Mouse (Mus musculus) frontal cortex, adult 2 months (tissue): Measurements from ENCODE around the gene Tob2. TPM values are rescaled to one million over a fixed set of nuclear protein-coding genes. Genes with fewer than 3 reads are reported as not detected.
A peak's percentile ranks its signal among the peaks of the same experiment; 100 is the strongest.

Experiments
- DNase-seq, 2 experiments: peaks; one replicate each; pipeline ENCODE4 v3.0.0; 2022; ENCODE audit warnings: low spot score in 1 of 2; ENCODE audit errors: extremely low spot score in 1 of 2
- polyA plus RNA-seq: library from polyadenylated mRNA; depleted of rRNA; stranded (reverse); fragments of >200 nt; gene quantifications from 2 replicates; pipeline ENCODE4 v1.2.3, GENCODE M21; 2012

Gene Tob2
- polyA plus RNA-seq, 1 experiment, result 22.6 TPM

DNA sequence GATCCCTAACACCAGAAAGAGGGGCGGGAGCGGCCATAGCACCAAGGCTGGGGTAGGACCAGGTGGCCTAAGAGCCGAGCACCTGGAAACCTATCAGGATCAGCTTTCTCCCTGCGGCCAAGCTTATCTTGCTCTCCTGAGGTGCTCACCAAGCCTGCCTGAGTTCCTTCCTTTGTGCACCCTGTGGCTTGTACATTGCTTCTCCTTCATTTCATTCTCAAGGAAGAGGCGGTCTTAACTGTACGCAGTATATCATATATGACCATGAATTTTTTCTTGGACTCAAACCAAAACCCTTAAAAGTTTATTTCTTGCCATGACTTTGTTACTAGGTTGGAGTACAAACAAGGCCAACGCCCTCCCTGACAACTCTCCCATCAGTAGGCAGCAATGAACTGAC, 5.6 kb upstream of the Tob2 start:
- DNase-seq, result no peak

DNA sequence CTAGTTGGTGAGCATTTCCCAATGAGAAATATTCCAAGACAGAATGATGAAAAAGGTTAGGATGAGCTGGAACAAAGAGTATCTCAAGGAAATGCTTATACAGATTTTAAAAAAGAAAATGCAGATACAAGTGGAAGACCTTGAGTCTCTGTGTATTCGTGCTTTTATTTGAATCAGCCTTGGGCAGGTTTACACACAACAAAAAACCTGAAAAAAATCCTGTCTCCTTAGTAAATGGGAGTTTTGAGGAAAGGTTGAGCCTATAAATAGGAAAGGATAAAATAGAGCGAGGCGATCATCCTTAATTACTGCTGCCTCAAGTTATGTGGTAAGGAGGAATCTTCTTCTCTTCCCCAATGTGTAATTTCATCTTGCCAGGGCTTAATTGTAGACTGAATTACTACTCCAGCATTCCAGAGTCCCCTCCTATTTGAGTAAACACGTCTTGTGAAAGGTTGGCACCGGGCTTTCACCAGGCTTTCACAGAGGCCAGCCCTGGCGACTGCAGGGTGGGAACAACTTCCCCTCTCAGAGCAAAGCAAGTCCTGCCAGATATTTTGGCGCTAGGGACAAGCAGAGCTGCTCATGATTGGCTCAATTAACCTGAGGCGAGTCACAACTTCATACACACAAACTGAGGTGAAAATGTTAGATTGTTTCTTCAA, 2.0 kb upstream of the Tob2 start:
- DNase-seq, result peak in 1 of 2 experiments; percentile 41

DNA sequence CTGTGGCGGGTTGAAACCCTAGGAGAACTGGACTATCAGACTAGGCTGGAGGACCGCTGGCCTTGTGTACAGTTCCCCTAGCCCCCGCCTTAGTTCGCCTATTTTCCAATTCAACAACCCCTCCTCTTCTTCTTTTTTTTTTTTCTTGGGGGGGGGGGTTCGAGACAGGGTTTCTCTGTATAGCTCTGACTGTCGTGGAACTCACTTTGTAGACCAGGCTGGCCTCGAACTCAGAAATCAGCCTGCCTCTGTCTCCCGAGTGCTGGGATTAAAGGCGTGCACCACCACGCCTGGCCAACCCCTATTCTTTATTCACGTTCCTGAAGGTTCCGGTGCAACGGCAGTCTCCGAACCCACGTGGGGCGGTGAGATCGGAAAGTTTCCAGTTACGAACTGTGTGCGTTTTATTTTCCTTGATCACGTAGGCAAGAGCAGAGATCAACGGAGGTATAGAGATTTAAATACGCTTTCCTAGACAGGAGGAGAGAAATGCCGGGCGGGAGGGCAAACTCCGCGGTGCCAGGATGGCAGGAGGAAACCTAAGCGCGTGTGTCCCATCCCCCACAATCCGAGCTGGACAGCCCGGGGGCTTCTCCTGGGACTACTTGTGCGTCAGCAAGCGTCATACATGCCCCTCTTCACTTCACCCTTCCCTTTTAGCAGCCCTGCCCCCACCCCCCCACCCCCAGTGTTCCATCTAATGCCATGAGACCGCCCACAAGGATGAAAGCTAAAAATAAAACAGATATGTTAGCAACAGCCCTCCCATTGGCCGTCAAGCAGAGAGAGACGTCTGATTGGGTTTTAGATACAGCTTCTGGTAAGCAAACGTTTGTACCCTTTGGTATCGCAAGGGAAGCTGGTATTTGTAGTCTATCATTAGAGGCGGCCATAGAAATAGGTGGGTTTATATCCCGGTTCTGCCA, 997 bp upstream of the Tob2 start:
- peak; percentile 94 to 96 for DNase-seq

DNA sequence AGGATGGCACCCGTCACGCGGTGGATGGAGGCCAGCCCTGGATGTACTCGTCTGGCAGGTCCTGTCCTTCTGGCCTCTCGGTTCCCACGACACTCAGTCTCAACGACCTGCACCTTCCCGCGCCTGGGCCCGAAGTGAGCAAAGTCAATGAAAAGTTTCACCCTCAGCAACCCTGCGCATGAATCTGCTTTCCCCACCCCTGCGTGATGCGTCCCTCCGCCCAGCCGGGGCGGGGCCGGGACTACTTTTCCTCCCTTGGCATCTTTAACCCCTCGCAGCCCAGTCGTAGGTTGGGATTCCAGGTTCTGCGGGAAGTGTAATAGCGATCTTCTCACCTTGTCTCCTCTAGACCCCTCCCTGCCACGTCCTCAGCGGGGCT, 469 bp downstream of the Tob2 start:
- DNase-seq, result peak; percentile 83 to 96

DNA sequence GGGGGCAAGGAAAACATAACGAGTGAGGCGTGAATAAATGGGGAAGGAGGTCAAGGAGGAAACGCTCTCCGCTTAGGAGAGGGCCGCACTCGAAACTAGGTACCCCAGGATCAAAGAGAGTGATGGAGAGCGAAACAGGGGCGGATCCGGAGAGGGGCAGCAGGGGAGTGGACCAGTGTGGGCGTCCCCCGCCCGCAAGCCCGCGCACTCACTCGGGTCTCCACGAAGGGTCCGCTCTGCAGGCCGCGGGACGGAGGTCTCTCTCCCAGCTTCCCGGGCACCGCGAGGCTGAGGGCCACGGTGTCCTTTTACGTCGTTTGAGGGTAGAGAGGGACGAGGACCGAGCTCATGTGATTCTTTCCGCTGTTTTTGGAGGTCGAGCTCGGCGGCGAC, 876 bp downstream of the Tob2 start:
- no peak for DNase-seq

DNA sequence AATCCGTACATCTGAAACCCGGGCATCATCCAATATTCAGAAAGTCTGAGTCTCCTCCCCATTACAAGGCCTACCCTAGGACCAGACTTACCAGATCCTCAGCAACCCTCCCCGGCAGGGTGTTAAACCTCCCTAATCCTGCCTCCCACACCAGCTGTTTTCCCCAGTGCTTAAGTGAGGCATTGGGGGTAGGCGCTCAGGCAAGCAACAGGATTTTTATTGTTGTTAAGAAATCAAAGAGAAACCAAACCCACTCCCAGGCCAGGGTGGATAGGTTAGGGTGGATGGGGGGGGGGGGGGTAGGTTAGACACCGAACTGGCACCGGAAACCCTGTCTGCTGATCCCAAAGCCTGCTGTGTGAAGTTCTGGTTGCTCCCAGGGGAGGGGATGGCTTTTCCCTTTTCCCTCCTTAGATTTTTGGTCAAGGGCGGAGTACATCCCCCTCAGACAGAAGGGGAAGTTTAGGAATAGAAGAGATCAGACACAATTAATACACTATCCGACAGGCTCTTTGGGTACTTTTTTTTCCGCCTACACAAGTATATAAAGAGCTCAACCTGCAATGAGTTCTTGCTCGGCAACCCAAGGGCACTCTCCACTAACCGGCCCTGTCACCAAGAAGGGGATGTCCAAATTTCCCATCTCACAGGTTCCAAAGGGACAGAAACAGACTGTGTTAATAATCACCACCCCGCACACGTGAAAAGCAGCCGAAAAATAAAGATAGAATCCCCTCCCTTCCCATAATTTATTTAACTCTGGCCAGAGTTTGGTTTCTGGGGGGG, 1.5 kb downstream of the Tob2 start:
- peak in 1 of 2 experiments; percentile 42 for DNase-seq

DNA sequence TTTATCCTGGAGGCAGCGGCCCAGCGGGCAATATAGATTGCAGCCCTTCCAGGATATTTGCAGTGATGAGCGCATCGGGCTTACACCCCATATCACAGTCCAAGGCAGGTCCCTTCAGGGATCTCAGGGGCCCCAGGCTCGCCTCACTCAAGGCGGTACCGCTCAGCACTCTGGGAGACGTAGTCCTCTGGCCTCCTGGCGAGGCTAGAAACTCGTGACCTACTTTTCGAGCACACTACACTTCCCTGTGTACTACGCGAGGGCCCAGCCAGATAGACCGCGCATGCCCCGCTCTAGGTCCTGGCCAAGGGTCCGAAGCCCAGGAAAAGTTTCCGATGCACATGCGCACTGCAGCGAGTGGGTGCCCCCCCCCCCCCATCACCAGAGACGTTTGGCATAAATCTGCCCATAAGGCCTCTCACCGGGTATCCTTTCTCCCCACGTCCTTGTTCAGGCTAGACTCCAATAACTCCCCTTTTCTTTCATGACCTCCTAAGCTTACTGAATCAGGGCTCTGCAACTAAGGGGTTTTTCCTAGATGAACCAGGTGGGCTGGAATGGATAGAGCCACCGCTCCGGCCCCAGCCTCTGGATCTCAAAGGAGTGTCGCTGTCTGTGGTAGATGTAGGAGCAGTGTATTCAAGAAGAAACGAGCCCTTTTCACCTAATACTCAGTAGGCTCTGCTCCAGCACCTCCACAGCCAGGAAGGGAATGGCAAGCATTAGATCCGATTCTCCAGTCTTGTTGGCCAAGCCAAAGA, 2.4 kb downstream of the Tob2 start:
- peak; percentile 87 to 90 for DNase-seq

DNA sequence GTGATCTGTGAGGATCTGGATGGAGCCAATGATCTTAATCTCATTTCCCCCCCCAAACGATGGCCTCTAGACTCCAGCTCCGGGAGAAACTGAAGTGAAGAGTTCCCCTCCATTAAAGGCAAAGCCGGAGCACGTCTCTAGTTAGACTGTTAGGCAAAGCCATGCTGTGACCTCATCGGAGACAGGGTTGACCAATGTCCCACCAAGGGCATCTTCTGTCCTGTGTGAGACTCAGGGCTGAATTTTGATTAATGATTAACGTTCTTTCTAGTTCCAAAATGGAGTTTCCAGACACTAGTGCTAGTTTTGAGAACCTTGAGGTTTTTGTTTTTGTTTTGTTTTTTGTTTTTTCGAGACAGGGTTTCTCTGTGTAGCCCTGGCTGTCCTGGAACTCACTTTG, 5.5 kb downstream of the Tob2 start:
- no peak for DNase-seq

DNA sequence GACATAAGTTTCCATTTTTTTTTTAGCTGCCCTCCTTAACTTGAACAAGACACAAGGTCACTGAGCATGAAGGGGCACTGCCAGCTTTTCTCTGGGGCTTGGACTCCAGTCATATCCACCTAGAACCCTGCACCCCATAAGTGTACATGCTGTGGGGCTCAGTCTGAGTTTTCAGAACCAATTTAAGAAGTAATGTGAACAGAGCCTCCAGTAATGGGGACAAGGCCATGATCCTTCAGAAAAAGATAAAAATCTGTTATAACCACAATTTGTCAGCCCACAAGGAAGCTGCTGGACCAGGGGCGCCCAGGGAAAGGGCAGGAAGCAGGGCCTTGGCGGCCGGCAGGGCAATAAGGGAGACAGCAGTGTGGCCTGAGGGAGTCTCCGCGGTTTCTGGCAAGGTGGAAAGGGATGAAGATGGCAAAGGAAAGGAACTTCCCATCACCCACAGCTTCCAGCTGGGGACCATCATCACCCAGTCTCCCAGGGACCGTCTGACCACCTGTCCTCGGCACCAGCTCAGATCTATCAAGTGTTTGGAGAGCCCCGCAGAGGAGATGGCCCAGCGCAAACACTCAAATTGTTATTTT, 6.1 kb downstream of the Tob2 start:
- DNase-seq, result no peak

DNA sequence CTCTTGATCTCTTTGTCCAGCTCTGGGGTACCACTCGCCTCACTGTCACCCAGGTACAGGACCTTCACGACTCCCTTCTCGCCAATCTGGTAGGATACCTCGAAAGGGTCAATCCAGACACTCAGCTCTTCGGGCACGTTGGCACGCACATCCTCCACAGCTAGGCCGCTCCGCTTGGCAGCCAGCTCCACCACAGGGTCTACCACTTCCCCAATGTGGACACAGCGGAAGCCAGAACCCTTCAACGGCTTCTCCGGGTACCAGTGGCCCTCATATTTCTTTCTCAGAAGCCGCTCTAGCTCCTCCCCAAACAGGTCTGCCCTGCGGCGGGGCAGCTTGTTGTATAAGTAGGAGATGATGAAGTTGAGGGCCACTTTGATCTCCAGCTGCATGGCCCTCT, 7.2 kb downstream of the Tob2 start:
- DNase-seq, result no peak

DNA sequence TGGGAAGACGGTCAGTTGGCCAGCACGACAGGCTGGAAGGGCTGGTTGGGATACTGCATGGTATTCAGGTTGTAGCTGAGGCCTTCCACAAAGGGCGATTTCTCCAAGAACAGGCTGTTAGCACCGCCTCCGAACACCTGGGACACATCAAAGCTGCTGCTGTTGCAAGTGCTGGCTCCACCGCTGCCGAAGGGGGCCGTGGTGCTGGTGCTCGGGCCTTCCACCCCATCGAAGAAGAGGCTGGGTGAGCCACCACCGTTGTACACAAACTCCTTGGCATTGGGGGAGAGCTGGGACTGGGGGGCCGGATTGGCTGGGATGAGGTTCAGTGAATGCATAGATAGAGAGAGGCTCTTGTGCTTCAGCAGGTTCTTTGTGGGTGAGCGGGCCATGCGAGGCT, 7.9 kb downstream of the Tob2 start:
- DNase-seq, result no peak

DNA sequence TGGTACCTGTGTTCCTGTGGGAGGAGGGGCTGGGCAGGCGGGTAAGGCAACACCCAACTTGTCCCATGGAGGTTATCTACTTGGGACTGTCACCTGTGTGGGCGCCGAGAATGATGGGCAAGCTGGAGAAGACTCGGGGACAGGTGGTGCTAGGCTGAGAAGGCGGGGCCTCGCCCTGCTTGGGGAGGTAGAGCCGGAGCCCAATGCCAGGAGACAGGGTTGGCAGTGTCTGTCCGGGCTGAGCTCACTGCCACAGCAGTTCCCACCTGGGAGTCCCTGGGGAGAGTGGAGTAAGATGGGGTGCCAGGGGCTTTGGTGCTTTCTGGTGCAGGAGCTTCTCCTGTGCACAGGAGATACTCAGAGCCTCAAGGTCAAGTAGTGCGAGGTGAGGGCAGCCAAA, 9.5 kb downstream of the Tob2 start:
- no peak for DNase-seq

DNA sequence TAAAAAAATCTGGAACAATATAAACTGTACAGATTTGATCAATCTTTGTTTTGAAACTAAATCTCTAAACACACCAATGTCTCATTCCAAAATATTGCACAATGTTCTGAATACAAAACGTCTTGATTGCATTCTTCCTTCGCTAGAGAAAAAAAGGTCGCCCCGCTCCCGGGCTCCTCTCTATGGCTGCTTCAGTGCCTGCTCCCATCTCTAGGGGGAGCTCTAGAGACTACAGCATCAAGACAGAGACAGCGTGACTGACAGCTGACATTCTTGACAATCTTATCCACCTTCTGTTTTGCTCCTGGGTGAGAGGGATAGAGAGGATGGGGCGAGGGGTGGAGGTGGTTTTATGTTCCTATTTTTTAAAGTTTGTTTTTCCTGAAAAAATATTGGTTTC, 10.3 kb downstream of the Tob2 start:
- DNase-seq, result peak in 1 of 2 experiments; percentile 72

DNA sequence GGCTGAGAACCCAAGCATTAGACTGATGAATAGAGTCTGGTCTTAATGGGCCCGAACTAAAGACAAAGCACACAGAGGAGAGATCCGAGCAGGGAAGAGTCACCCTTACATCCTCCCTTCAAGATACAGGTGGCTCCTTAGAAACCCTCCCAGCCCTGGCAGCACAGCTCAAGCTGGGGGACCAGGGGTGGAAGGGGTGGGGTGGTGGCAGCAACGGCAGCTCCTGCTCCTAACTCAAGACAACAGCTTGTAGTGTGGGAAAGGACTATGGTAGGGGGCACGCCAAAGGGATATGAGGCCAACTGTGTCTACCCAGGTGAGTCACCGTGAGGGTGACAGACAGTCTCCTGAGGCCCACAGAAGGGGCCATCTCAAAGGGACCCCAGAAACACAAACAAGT, 10.7 kb downstream of the Tob2 start:
- DNase-seq, result no peak

DNA sequence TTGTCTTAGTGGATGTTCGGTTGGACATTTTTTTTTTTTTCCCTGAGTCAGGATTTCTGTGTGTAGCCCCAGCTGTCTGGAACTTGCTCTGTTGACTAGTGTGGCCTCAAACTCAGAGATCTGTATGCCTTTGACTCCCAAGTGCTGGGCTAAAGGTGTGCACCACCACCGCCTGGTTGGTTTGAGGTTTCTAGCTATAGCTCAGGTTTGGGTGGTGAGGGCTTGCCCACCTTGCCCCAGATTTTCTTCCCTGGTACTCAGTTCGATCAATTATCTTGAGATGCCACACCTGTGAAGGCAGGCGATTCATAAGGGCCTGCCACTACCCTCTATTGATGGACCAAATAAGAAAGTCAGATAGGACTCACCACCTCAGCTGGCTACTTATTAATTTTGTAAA, 11.4 kb downstream of the Tob2 start:
- DNase-seq, result no peak

DNA sequence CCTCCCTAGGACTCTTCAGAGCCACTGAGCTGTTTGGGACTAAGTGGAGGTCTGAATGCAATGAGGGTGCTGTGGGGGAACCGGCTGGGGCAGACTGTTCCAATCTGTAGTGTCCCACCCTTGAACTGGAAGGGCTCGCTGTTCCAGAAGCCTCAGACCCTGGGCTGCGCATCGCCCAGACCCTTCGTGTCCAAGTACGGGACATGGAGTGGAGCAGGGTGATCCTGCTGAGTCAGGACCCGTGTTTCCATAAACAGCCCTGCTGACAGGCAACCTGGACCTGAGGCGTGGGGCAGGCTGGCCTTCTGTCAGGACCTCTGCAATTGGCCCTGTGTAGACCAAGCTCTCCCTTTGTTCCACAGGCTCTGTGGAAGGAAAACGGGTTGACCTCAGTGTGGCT, 11.8 kb downstream of the Tob2 start:
- DNase-seq, result no peak

DNA sequence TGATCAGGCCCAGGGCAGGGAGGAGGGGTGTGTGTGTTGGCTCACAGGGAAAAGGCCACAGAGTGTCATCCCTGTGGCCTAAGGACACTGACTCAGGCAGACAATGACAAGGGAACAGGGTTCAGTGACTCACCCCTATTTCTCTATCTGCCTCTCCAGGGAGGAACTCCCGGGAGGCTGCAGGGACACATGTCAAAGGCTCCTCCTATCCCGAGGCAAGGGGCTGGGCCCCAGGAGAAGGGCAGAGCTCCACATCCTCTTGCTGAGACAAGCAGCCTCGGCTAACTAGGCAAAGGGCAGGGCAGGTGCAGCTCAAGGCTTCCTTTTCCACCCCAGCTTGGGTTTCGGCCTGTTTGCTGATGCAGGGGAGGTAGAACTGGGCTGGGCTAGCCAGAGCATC, 12.9 kb downstream of the Tob2 start:
- no peak for DNase-seq

DNA sequence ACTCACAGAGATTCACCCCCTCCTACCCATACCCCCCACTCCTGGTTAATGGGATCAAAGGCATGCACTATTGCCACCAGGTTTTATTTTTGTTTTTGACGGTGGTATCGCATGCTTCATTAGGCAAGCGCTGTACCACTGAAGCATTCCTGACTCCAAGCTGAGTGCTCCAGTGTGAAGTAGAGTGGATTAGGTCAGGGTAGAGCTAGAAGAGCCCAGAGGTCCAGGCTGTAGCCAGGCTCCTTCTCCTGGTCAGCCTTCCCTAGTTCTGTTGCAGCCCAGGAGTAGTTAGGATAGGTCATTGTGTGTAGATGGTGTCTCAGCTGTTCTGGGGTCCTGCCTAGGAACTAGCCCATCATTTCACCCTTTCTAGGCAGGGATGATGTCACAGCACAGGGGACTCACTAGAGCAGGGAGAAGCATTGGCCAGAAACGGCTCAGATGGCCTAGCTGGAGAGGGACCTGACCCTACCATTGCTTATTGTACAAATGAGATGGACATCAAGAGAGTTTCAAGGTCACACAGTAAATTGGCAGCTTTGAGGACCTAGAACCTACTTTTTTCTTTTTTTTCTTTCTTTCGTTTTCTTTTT, 13.5 kb downstream of the Tob2 start:
- DNase-seq, result no peak

DNA sequence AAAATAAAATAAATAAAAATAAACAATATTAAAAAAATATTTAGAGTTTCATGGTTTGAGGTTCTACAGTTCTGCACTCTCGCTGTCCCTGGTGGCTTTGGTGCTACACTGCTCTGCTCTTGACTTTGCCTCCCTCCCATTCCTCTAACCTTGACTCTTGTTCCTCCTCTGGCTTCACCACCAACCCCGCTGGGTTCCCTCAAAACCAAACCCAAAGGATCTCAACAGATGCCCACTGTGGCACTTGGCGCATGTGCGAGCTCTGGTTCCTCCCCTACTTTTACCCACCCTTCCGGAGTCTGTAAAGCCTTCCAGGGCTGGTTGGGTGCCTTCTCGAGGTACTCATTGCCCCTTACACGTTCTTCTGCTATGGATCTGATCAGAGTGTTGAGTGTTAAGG, 16.3 kb downstream of the Tob2 start:
- DNase-seq, result no peak

DNA sequence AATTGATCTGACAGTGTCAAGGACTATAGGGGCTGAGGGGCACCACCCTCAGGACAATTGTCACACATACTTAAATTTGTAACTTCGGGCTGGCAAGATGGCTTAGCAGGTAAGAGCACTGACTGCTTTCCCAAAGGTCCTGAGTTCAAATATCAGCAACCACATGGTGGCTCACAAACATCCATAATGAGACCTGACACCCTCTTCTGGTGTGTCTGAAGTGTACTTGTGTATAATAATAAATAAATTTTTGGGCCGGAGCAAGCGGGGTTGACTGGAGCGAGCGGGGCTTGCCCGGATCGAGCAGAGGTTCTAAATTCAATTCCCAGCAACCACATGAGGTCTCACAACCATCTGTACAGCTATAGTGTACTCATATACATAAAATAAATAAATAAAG, 18.3 kb downstream of the Tob2 start:
- no peak for DNase-seq
